Mouse (Mus musculus) midbrain, embryonic 14.5 days (tissue): ENCODE data around the gene Hnrnpl. TPM values are rescaled to one million over a fixed set of nuclear protein-coding genes. Genes with fewer than 3 reads are reported as not detected.

ENCODE experiments used
- ATAC-seq: fragments of 200-750 bp; cut with Nextera tagmentation; 2 replicates; pipeline ENCODE4 v1.8.0; 2017; ENCODE audit warnings: moderate number of reproducible peaks, moderate library complexity; ENCODE audit not compliant: low FRiP score, low TSS enrichment
- DNase-seq: peaks from one replicate; pipeline ENCODE4 v3.0.0-alpha.2; 2015
- H3K27ac ChIP-seq: fragments of 300-500 bp; sonication (generic); replicated peaks from 2 replicates; pipeline ENCODE4 v1.5.1; 2014; ENCODE audit warnings: mild to moderate bottlenecking, low read depth, low read length, moderate library complexity
- H3K27me3 ChIP-seq: fragments of 300-500 bp; sonication (generic); 2 replicates; pipeline ENCODE4 v1.6.1; 2014; ENCODE audit warnings: low read length, control low read depth, mixed read lengths; ENCODE audit not compliant: control insufficient read depth, insufficient read depth
- H3K36me3 ChIP-seq: fragments of 300-500 bp; sonication (generic); 2 replicates; pipeline ENCODE4 v1.6.1; 2014; ENCODE audit warnings: low read length, control low read depth; ENCODE audit not compliant: control insufficient read depth, insufficient read depth
- H3K4me1 ChIP-seq: fragments of 300-500 bp; sonication (generic); 2 replicates; pipeline ENCODE4 v1.6.1; 2014; ENCODE audit warnings: mild to moderate bottlenecking, antibody characterized with exemption, low read length, control low read depth; ENCODE audit not compliant: control insufficient read depth, insufficient read depth
- H3K4me2 ChIP-seq: fragments of 300-500 bp; sonication (generic); 2 replicates; pipeline ENCODE4 v1.6.1; 2014; ENCODE audit warnings: mild to moderate bottlenecking, low read length, moderate library complexity
- H3K4me3 ChIP-seq: fragments of 300-500 bp; sonication (generic); replicated peaks from 2 replicates; pipeline ENCODE4 v1.5.1; 2014; ENCODE audit warnings: low read depth, low read length
- H3K9ac ChIP-seq: fragments of 300-500 bp; sonication (generic); replicated peaks from 2 replicates; pipeline ENCODE4 v1.6.1; 2014; ENCODE audit warnings: mild to moderate bottlenecking, low read length, moderate library complexity
- H3K9me3 ChIP-seq: fragments of 300-500 bp; sonication (generic); 2 replicates; pipeline ENCODE4 v1.6.1; 2016; ENCODE audit warnings: low read length, control low read depth, mixed read lengths; ENCODE audit not compliant: control insufficient read depth
- WGBS: fragments of 180-500 bp; shearing (Covaris S2); extraction: QIAGEN DNeasy Blood & Tissue Kit; methylation state at CpG from one replicate; pipeline ENCODE4 v1.1.7; 2014; 5-methylcytosine and 5-hydroxymethylcytosine counted together
- polyA plus RNA-seq: library from polyadenylated mRNA; unstranded; fragments of >200 nt; fragmentation: Nextera tagmentation; extraction: Ambion mirVana; gene quantifications from 2 replicates; pipeline ENCODE4 v1.2.1, GENCODE M21; 2014

The Hnrnpl gene
- polyA plus RNA-seq, 1 experiment from 2014 or later: 170 TPM

DNA sequence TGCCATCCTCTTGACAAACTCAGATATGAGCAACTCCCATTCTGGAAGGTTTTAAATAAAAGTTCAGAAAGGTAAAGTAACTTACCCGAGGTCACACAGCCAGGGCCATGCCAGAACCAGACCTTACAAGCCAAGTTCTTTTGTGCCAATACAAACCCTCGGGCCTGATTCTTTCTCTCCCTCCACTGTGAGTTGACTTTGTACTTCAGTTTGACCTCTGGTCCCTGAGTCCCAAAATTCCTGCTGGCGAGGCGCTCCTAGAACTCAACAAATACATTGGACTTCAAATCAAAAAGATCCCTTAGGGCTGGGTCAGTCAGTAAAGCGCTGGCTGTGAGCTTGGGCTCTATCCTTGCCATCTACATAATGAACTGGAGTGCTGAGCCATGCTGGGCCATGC is 28.6 kb downstream of the Hnrnpl start:
- Histone ChIP-seq H3K4me1 (no peaks in the 10 kb centered on the region), H3K4me3 (no peak overlapping the region), H3K4me2 (no peak overlapping the region), H3K9me3 (no peaks in the 10 kb centered on the region), H3K27me3 (no peaks in the 10 kb centered on the region), H3K27ac (no peak overlapping the region), H3K36me3 (peaks cover 2% of the 10 kb centered on the region; the same call in 1 of the 2 replicates), H3K9ac (no peak overlapping the region)
- ATAC-seq: no peak
- no peak for DNase-seq
- 82% methylated on average over 5 of the region's 5 CpGs for WGBS

DNA sequence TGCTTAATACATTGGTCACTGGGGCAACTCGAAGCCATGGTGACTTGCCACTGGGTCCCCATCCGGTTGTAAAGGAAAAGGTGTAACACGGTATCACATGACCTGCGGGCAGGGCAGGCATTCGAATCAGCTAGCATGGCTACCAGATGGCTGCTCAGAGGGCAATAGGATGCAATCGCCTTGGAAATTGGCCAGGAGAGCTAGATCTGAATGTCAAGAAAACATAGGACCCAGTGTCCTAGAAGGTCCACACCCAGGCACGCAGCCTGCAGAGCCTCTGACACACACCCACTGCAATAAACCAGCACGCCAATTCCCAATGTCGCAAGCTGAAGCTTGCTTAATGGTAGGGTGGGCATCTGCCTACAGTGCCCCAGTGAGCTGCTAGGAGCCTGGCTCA is 30.0 kb downstream of the Hnrnpl start:
- DNase-seq: no peak
- H3K4me1 ChIP-seq: no peaks in the 10 kb centered on the region
- H3K9me3 ChIP-seq: no peaks in the 10 kb centered on the region
- H3K4me2 ChIP-seq: no peak overlapping the region
- ATAC-seq: no peak
- H3K9ac ChIP-seq: no peak overlapping the region
- no peak overlapping the region for H3K27ac ChIP-seq
- 85% methylated on average over 9 of the region's 9 CpGs for WGBS
- no peak overlapping the region for H3K4me3 ChIP-seq
- H3K36me3 ChIP-seq: no peaks in the 10 kb centered on the region
- H3K27me3 ChIP-seq: no peaks in the 10 kb centered on the region

DNA sequence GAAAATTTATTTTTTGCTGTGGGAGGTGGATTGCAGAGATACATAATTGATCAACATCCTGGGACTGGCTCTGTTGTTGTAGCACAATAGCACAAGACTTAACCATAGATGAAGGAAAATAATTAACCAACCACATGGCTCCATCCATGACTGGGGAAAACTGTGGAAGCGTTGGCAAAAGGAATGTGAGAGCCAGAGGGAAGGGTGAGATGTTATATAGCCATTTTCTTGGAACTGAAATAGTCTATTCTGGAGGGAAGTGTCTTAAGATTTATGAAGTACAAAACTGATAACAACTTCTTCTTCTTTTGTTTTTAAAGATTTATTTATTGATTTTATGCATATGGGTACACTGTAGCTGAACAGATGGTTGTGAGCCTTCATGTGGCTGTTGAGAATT is 38.9 kb downstream of the Hnrnpl start:
- H3K4me3 ChIP-seq: no peak overlapping the region

DNA sequence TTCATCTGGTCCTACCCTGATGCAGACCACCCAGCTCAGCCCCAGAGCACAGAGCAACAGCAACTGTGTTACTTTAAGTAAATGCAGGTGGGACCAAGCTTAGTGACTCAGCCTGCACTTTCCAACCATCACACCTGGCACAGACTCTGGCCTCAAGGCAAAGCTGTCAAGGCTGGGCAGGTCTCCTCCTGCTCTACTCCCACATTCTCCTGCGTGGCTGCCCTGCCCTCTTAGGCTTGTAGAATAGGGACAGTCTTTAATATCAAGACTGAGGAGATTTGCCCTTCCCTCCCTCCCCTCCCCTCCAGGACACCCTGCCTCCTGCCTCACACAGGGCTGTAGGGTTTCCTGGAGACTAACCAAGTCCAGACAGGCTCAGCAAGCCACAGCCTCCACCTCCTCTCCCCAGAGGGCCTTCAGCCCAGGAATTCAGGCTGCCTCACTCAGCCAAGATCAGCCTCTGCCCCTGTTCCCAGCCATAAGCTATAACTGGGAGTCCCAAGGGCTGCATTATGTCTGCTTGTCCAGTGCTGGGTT is 41.4 kb downstream of the Hnrnpl start:
- no peaks in the 10 kb centered on the region for H3K36me3 ChIP-seq
- no peak overlapping the region for H3K27ac ChIP-seq
- H3K27me3 ChIP-seq: no peaks in the 10 kb centered on the region
- no peak for ATAC-seq
- no peak overlapping the region for H3K9ac ChIP-seq
- 0 out of 2 replicates have a peak, but pooled peaks cover 5% of the 10 kb centered on the region for H3K9me3 ChIP-seq
- no peak overlapping the region for H3K4me3 ChIP-seq
- WGBS: 57% methylated on average over 1 of the region's 1 CpGs
- H3K4me2 ChIP-seq: no peak overlapping the region
- no peaks in the 10 kb centered on the region for H3K4me1 ChIP-seq
- DNase-seq: no peak

More for the DNA sequence above, 38.9 kb downstream of the Hnrnpl start:
- Histone ChIP-seq H3K27me3 (no peaks in the 10 kb centered on the region), H3K9me3 (0 out of 2 replicates have a peak, but pooled peaks cover 5% of the 10 kb centered on the region), H3K27ac (no peak overlapping the region), H3K9ac (no peak overlapping the region), H3K36me3 (no peaks in the 10 kb centered on the region), H3K4me1 (no peaks in the 10 kb centered on the region), H3K4me2 (no peak overlapping the region)
- ATAC-seq (no peak), DNase-seq (no peak)
- 90% methylated on average over 1 of the region's 1 CpGs for WGBS

DNA sequence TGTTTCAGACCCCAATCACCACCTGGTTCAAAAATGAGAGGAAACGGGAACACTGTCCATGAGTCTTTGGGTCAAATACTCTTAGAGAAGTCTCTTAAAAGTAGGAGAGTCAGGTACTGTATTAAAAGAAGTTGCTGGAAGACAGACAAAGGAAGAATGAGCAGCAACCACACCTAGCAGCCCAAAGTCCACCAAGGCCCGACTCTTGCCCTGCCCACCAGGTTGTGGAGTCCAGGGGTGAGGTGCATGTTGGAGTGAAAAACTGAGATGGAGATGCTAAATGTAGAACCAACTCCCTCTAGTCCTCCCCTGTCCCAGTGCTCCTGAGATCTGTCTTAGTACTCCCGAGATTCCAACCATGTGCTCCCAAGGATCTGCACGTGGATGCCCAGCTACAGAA is 42.3 kb downstream of the Hnrnpl start:
- H3K9ac ChIP-seq: no peak overlapping the region
- H3K27ac ChIP-seq: no peak overlapping the region
- no peak overlapping the region for H3K4me2 ChIP-seq
- no peaks in the 10 kb centered on the region for H3K4me1 ChIP-seq
- 0 out of 2 replicates have a peak, but pooled peaks cover 5% of the 10 kb centered on the region for H3K9me3 ChIP-seq
- DNase-seq (no peak), ATAC-seq (no peak)
- H3K36me3 ChIP-seq: no peaks in the 10 kb centered on the region
- no peaks in the 10 kb centered on the region for H3K27me3 ChIP-seq
- no peak overlapping the region for H3K4me3 ChIP-seq
- 82% methylated on average over 4 of the region's 4 CpGs for WGBS

DNA sequence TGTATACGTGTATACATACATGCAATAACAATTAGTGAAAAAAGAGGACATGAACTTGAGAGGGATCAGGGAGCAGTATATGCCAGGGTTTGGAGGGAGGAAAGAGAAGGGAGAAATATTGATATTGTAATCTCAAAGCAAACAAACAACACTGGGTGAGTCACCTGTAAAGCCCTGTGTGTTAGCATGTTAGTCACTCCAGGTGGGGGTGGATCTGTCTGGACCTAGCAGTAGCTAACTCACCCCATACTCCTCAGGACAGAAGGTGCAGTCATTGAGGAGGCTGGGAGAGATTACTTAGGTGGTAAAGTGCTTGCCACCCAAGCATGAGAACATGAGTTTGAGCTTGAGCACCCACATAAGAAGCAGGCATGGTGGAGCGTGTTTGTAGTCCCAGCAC is 51.6 kb downstream of the Hnrnpl start:
- no peak overlapping the region for H3K9ac ChIP-seq
- WGBS: 92% methylated on average over 2 of the region's 2 CpGs
- no peak overlapping the region for H3K4me2 ChIP-seq
- ATAC-seq (no peak), DNase-seq (no peak)
- H3K27ac ChIP-seq: no peak overlapping the region
- no peaks in the 10 kb centered on the region for H3K27me3 ChIP-seq
- 0 out of 2 replicates have a peak, but pooled peaks cover 3% of the 10 kb centered on the region for H3K4me1 ChIP-seq
- no peak overlapping the region for H3K4me3 ChIP-seq
- no peaks in the 10 kb centered on the region for H3K36me3 ChIP-seq
- H3K9me3 ChIP-seq: no peaks in the 10 kb centered on the region

DNA sequence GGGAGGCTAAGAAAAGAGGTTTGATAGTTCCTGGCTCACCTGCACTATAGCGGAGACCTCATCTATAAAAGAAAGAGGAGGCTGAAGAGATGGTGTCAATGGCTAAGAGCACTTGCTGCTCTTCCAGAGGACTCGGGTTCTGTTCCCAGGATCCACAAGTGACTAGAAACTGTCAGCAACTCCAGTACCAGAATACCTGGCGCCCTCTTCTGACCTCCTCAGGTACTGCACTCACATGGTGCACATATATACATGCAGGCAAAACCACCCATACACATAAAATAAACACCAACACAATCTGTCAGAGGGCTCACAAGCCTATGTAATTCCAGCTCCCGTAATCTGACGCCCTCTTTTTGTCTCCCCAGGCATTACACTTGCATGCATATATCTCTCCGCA is 52.6 kb downstream of the Hnrnpl start:
- DNase-seq: no peak
- no peaks in the 10 kb centered on the region for H3K36me3 ChIP-seq
- WGBS: 90% methylated on average over 6 of the region's 6 CpGs
- H3K4me1 ChIP-seq: 0 out of 2 replicates have a peak, but pooled peaks cover 6% of the 10 kb centered on the region
- H3K4me2 ChIP-seq: no peak overlapping the region
- no peaks in the 10 kb centered on the region for H3K9me3 ChIP-seq
- no peak overlapping the region for H3K27ac ChIP-seq
- no peaks in the 10 kb centered on the region for H3K27me3 ChIP-seq
- ATAC-seq: no peak
- H3K4me3 ChIP-seq: no peak overlapping the region
- H3K9ac ChIP-seq: no peak overlapping the region

DNA sequence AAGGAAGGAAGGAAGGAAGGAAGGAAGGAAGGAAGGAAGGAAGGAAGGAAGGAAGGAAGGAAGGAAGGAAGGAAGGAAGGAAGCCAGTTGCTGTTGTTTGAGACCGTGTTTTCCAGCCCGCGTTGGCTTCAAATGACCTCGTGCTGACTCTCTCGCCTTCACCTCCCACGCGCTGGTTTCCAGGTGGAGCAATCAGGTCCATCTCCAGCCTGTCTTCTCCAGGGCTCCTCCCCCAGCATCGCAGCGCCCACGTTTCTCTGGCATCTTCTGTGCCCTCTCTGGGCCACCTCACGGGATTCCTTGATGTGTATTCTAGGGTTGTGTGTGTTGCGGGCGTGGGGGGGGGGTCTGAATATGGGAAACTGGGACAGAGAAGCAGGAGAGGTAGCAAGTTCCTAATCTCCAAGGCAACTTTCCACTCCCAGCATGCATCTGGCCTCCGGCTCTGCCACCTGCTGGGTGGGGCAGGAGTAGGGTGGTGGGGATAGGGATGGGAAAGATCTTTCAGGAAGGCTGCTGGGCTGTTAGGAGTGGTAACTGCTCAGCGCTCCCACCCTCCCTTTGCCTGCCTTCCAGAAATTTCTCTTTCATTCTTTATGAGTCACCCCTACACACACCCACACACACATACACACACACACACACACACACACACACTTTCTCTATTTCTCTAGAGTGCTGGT is 54.6 kb downstream of the Hnrnpl start:
- DNase-seq: no peak
- H3K9ac ChIP-seq: no peak overlapping the region
- no peak for ATAC-seq
- no peaks in the 10 kb centered on the region for H3K9me3 ChIP-seq
- no peak overlapping the region for H3K4me3 ChIP-seq
- no peaks in the 10 kb centered on the region for H3K36me3 ChIP-seq
- 0 out of 2 replicates have a peak, but pooled peaks cover 7% of the 10 kb centered on the region for H3K4me1 ChIP-seq
- H3K27me3 ChIP-seq: no peaks in the 10 kb centered on the region
- 78% methylated on average over 15 of the region's 15 CpGs for WGBS
- H3K4me2 ChIP-seq: no peak overlapping the region
- no peak overlapping the region for H3K27ac ChIP-seq

DNA sequence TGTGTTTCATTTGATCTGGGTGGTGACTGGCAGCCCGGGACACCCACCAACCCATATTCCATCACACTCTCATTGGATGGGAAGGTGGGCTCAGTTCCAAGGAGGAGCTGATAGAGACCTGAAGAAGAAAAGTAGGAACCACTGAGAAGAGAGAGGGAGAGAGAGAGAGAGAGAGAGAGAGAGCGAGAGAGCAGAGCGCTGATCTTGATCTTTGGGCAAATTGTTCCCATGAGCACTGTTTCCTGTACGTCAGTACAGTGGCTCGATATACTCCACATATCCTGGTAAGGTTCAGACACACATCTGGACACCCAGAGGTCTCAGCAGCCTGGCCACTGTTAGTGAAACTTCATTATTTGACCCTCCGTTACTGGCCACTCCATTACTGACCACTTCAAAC is 55.2 kb downstream of the Hnrnpl start, which contains the start of gene Lgals7:
TSS of gene Lgals7 (plus strand) at position 314 of the 400 bp plus-strand sequence.
- H3K27ac ChIP-seq: no peak within 1 kb of the TSS
- DNase-seq: no peak
- 84% methylated on average over 6 of the region's 6 CpGs for WGBS
- no peaks in the 10 kb centered on the region for H3K27me3 ChIP-seq
- no peak for ATAC-seq
- no peak within 1 kb of the TSS; the same call in 1 of the 2 replicates for H3K9ac ChIP-seq
- H3K4me2 ChIP-seq: peak within 1 kb of the TSS; percentile 20; the same call in 1 of the 2 replicates
- H3K4me1 ChIP-seq: 0 out of 2 replicates have a peak, but pooled peaks cover 7% of the 10 kb centered on the region
- no peaks in the 10 kb centered on the region for H3K36me3 ChIP-seq
- H3K4me3 ChIP-seq: no peak within 1 kb of the TSS
- no peaks in the 10 kb centered on the region for H3K9me3 ChIP-seq
